Mouse (Mus musculus) lung, adult 2 months (tissue): ENCODE measurements at regions not wholly inside any gene's neighbourhood (a gene's known extent, or its start where the extent isn't known, plus 50 kb on each side); places are given as distances from the start of the nearest gene placed in this dataset.

Source experiments
- CTCF ChIP-seq: fragments of 200-500 bp; IDR thresholded peaks from 2 replicates; pipeline ENCODE4 v1.5.1; 2011; ENCODE audit warnings: mild to moderate bottlenecking, low read length, control low read depth; ENCODE audit not compliant: insufficient read depth
- POLR2A ChIP-seq: fragments of 200-500 bp; IDR thresholded peaks from 2 replicates; pipeline ENCODE4 v1.6.1; 2011; ENCODE audit warnings: low read depth, mild to moderate bottlenecking, control low read depth, low read length, borderline replicate concordance; ENCODE audit errors: extremely low read depth

- TF ChIP-seq CTCF (no peak), POLR2A (no peak)
These were observed 95.2 kb upstream of the Ppp1r26 start for GRCm38 (mm10) chr2:28351445-28351844.
